Mouse (Mus musculus) gastrocnemius, postnatal 36 days (tissue): ENCODE results near the gene Gm4553. TPM values are rescaled to one million over a fixed set of nuclear protein-coding genes. Genes with fewer than 3 reads are reported as not detected.
"Not testable (repeated sequence)": the region's sequence is repeated elsewhere in the genome, so short reads cannot be mapped to it uniquely, and the experiment has no call there.

Experiments
- DNase-seq, 2 experiments: peaks; one replicate each; pipeline ENCODE4 v3.0.0; 2022
- intact Hi-C: fragments of 180-260 bp; cut with DNase I; formaldehyde crosslinking; loops from one replicate; pipeline ENCODE4 v1.15.1; 2025
- long read RNA-seq, 2 experiments: library from polyadenylated mRNA; stranded (forward); transcript quantifications; one replicate each; pipeline ENCODE4 v2.0.0; 2021
- total RNA-seq, 2 experiments: library from RNA; stranded (reverse); gene quantifications; 2 replicates each; pipeline ENCODE4 v1.2.3; 2021

Gene Gm4553
- not detected for total RNA-seq
- long read RNA-seq, experiment 1: 0 reads
- long read RNA-seq, experiment 2: 0 reads

DNA sequence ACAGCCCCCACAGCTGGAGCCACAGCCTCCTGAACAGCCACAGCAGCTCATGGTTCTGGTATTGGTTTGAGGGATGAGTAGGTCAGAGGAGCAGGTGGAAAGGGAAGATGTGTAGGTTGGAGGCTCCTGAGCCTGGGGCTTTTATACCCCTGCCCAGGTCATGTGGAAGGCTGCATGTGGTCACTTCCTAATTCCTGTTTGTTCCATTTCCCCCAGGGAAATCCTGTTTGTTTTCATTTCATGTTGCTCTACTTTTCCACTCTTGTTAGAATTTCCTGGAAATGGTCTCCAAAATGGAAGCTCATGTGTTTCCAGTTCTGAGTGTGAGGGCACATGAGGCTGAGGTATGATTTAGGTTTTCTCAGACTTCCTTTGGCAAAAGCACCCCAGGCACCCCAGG is at the start of gene Gm4553:
TSS of gene Gm4553 (minus strand) at position 101 of the 400 bp plus-strand sequence.
- intact Hi-C loops, DNase-seq: not testable (repeated sequence)

DNA sequence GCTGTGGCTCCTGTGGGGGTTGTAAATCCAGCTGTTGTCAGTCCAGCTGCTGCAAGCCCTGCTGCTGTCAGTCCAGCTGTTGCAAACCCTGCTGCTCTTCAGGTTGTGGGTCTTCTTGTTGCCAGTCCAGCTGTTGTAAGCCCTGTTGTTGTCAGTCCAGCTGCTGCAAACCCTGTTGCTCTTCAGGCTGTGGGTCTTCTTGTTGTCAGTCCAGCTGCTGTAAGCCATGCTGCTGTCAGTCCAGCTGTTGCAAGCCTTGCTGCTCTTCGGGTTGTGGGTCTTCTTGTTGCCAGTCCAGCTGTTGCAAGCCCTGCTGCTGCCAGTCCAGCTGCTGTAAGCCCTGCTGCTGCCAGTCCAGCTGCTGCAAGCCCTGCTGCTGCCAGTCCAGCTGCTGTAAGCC is 46.6 kb upstream of the Gm4553 start:
- DNase-seq, intact Hi-C loops: not testable (repeated sequence)

DNA sequence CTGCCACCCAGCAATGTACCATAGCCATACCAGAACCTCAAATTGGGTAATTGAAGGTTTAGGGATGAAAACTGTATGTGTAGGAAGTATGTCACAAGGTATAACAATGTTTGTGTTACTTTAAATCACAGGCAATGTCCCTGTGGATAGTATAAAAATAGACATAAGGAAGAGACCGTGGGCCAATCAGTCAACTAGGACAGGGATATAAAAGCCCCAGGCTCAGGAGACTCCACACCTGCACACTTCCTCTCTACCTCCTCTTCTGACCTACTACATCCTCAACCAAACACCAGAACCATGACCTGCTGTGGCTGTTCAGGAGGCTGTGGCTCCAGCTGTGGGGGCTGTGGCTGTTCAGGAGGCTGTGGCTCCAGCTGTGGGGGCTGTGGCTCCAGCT is 46.0 kb upstream of the Gm4553 start, which contains the start of gene Gm7579:
TSS of gene Gm7579 (plus strand) at position 301 of the 400 bp plus-strand sequence.
- intact Hi-C loops: no loop called here

DNA sequence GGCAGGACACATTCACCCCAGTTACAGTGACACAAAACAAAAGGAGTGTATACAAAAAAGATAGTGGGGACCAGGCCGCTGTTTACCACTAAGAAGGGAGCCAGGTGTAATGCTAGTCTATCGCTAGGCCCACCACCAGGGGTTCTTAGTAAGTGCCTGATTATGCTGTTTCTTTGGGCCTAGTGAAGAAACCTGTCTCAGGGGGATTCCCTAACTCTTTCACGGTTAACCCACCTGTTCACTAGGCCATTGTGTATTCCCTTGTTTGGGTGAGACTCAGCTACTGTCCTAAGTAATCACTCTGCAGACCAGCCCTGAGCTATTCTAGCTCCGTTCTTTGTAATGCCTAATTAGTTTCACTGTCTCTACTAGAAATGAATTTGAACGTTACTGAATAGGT is 41.4 kb upstream of the Gm4553 start:
- intact Hi-C loops, DNase-seq: not testable (repeated sequence)

More for the DNA sequence above, 46.0 kb upstream of the Gm4553 start, which contains the start of gene Gm7579:
- DNase-seq: no peak

DNA sequence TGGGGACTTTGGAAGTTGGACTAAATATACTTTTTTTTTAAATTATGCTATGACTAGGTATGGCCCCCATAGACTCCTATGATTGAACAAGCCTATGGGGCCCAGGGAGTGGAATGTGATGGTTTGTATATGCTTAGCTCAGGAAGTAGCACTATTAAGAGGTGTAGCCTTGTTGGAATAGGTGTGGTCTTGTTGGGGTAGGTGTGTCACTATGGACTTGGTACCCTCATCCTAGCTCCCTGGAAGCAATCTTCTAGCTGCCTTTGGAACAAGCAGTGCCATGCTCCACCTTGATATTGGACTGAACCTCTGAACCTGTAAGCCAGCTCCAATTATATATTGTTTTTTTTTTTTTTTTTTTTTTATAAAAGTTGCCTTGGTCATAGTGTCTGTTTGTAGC is 39.9 kb upstream of the Gm4553 start:
- intact Hi-C loops: no loop called here
- no peak for DNase-seq

DNA sequence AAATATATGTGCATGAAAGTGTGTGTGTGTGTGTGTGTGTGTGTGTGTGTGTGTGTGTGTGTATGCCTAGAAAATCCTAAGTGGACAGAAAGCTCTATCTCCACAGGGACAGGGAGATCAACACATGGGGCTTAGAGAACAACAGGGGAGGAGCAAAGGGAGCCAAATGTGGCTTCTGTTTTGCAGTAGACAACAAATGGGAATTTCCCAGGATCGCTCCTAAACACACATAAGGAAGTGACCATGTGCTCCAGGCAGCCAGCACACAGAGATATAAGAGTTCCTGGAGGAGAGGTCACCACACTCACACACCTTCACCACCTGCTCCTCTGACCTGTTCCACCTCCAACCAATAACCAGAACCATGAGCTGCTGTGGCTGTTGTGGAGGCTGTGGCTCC is 35.5 kb upstream of the Gm4553 start, which contains the start of gene Krtap5-3:
TSS of gene Krtap5-3 (plus strand) at position 301 of the 400 bp plus-strand sequence.
- no peak for DNase-seq
- intact Hi-C loops: no loop called here

DNA sequence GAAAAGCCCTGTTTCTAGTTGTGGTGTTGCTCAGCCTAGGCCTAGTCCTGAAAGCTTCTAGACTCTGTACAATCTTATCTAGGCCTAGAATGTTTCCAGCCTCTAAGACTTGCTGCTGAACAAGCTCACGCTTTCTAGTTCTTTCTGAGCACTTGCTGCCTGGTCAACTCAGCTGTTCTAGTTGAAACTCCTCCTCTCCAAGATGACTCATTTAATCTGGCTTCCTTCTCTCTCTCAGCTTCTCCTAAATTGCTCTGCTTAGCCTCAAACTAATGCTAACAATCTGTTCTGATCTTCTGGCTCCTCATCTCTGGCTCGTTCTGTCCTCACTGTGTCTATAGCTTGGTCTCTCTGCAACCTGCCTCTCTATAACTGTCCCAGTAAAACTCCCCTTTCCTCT is 33.2 kb upstream of the Gm4553 start:
- intact Hi-C loops: no loop called here
- no peak for DNase-seq

DNA sequence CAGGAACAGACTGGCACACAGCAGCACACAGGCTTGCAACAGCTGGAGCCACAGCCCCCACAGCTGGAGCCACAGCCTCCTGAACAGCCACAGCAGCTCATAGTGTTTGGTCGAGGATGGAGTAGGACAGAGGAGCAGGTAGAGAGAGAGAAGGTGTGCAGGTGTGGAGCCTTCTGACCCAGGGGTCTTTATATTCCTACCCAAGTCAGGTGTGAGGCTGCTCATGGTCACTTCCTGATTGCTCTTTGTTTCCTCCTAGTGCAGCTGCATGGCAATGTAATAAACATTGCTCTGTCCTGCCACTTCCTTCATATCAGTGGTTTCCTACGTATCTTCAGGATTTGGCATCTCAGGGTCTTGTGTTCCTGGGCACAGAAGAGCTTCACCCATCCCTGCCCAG is 24.8 kb upstream of the Gm4553 start, which contains the start of gene Gm10153:
TSS of gene Gm10153 (minus strand) at position 101 of the 400 bp plus-strand sequence.
- intact Hi-C loops: no loop called here
- DNase-seq: no peak

DNA sequence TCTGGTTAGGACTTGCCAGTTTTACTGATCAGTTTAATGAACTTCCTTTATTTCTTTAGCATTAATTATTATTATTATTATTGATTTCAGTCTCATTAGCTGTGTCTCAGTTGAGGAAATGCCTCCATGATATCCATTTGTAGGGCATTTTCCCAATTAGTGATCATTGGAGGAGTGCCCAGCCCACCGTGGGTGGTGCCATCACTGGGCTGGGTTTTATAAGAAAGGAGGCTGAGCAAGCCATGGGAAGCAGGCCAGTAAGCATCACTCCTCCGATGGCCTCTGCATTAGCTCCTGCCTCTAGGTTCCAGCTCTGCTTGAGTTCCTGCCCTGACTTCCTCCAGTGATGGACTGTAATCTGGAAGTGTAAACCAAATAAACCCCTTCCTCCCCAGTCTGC is 22.6 kb upstream of the Gm4553 start:
- intact Hi-C loops: no loop called here
- no peak for DNase-seq

DNA sequence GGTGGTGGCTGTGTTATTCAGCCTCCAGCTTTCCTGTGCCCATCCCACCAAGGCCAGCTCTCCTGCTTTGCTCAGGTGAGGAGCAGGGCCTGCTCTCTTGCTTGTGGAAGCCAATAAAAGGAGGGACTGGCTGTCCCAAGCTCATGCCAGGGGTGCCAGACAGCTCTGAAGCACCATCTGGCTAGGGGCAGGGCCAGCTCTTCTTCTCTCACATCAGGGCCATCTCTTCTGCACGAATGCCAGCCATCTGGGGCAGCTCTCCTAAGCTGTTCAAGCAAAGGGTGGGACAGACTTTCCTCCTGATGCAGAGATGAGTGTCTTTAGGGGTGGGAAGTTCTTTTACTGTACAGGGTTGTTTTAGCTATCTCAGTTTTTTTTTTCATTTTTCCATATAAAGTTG is 15.5 kb upstream of the Gm4553 start:
- intact Hi-C loops: no loop called here
- DNase-seq: no peak

DNA sequence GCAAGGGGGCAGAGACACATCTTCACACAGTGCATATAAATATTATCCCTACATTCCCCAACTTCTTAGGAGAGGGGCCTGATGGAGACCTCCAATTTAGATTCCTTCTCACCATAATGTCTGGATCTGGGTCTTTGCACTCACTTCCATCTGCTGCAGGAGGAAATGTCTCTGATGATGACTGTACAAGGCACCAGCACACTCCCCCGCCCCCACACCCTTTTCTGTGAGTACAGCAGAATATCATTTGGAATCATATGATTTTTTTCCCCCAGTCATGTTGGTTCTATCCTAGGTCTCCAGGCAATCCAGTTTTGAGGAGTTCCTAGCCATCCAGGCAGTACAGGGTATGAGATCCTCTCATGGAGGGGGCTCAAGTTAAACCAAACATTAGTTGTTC is 13.1 kb upstream of the Gm4553 start:
- DNase-seq: no peak
- intact Hi-C loops: no loop called here

DNA sequence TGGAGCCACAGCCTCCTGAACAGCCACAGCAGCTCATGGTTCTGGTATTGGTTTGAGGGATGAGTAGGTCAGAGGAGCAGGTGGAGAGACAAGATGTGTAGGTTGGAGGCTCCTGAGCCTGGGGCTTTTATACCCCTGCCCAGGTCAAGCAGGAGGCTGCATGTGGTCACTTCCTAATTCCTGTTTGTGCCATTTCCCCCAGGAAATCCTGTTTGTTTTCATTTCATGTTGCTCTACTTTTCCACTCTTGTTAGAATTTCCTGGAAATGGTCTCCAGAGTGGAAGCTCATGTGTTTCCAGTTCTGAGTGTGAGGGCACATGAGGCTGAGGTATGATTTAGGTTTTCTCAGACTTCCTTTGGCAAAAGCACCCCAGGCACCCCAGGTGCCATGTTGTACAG is 10.4 kb upstream of the Gm4553 start, which contains the start of gene Krtap5-2:
TSS of gene Krtap5-2 (minus strand) at position 101 of the 400 bp plus-strand sequence.
- intact Hi-C loops, DNase-seq: not testable (repeated sequence)

DNA sequence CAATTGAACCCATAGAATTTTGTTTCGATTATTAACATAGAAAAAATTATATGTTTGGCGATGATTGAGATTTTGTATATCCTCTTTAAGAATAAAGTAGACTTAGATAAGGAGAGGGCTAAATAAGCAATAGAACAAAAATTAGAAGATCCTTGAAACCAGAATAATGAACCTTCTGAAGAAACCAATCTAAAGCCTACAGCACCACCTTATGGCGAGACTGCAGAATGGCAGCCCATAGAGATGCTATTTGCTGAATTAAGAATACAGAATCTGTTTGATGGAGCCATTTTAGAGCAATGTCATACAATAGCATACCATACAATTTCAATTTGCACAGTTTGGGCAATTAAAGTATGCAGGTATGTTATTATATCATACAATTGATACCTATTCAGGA is 4.3 kb upstream of the Gm4553 start:
- no peak for DNase-seq
- intact Hi-C loops: no loop called here

DNA sequence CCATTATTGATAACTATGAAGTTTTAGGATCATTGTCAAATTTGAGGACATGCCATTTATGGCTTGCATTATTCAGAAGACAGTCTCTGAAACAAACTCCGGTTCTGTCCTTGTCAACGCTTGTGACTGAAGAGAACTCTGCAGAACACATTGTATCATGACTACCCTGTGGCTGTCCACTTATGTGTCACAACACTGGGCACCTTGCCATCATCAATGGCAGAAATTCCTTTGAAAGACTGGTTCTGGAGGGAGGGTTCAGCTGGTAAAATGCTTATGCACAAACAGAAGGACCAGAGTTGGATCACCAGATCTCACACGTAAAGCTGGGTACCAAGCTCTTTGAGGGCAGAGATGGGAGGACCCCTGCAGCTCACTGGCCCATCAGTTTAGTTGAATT is 6.2 kb downstream of the Gm4553 start:
- no peak for DNase-seq
- intact Hi-C loops: no loop called here

DNA sequence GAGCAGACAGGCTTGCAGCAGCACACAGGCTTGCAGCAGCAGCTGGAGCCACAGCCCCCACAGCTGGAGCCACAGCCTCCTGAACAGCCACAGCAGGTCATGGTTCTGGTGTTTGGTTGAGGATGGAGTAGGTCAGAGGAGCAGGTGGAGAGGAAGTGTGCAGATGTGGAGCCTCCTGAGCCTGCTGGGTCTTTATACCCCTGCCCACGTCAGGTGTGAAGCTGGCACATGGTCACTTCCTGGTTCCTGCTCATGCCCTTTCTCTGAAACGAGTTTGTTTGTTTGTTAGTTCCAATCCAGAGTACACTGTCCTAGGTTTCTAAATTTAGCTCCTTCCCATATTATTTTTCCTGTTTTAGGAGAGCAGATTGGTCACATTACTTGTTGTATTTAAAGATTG is 8.5 kb downstream of the Gm4553 start, which contains the start of gene Gm29735:
TSS of gene Gm29735 (minus strand) at position 101 of the 400 bp plus-strand sequence.
- DNase-seq, intact Hi-C loops: not testable (repeated sequence)

DNA sequence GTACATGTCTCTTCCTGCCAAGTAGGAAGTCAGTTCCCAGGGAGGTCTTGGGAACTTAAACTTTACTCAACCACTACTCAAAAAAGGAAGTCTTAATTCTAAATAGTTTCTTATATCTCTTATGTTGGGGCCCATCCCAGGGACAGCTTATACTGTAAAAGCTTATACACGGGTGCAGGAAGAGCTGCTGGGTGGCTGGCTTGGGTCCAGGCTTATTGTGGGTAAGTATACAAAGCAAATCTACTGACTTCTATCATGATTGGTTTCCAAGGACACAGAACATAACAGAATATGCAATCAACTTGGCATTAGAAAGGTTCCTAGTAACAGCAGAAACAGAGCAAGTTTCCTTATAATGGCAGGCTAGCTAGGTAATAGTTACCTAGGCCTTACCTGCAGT is 10.2 kb downstream of the Gm4553 start:
- intact Hi-C loops: no loop called here
- DNase-seq: no peak

DNA sequence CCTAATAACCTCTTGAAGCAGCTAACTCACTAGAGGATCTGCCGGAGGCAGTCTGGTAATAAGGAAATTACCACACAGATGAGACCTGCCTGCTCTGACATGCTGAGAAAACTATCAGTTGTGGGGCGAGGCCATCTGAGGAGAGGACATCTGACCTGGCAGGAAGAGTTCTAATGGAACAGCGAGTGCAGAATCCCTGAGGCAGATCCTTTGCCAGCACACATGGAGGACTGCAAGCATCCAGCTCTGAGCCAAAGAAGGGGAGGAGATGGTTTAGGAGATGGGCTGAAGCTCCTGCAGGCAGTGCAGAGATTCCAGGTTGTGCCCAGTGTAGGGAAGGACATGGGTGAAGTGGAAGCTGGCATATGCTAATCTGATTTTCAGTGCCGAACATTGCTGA is 13.3 kb downstream of the Gm4553 start:
- intact Hi-C loops: no loop called here
- no peak for DNase-seq

DNA sequence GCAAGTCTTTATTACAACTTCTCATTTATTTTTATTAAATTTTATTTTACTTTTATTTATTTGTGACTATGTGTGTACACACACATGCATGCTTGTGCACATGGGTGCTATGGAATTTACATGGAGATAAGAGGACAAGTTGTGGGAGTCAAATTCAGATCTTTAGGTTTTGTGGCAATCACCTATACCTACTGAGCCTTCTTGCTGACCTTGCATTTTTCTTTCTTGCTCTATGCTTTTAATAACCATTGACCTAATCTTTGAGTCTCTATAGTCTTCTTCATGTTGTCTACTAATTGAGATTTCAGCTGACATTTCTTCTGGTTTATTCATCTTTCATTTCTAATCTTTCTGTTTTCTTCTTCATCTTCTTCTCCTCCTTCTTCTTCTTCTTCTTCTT is 16.9 kb downstream of the Gm4553 start:
- no peak for DNase-seq
- intact Hi-C loops: no loop called here

DNA sequence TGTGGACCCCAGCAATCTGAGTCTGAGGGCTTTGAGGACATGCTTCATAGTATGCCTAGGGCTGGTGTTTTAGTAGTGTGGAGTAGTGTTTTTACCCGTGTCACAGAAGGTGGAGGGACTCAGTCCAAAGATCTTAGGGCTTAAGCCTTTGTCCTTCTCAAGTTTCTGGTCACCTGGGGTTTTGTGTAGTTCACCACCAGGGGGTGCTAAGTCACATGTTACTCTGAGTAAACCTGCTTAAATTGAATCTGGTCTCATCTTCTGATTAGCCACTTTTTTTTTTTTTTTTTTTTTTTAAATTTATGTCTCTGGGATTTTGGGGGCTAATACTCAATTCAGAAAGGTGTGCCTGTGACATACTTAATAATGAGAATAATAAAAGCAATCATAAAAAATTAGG is 19.5 kb downstream of the Gm4553 start:
- DNase-seq: no peak
- intact Hi-C loops: loop anchor here (1.0 kb wide), 1 partner anchor 104 kb away; no protein-coding TSS in a partner anchor

DNA sequence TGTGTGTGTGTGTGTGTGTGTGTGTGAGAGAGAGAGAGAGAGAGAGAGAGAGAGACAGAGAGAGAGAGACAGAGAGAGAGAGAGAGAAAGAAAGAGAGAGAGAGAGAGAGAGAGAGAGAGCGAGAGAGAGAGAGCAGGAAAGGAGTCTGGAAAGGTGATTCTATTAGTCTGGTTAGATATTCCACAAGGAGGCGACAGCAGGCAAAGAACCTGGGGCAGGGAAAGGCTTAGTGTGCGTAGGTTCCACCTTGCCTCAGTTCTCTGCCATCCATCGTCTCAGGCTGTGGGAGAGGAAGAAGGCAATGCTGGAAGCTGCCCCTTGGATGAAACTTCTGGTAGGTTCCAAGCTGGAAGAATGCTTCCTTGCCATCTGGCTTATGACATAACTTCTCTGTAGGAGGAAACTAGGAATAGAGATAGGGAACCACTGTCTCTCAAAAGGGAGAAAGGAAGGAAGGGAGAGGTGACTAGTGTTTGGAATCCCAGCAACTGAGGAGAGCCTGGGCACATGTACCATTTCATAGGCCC is 20.1 kb downstream of the Gm4553 start:
- DNase-seq: no peak
- intact Hi-C loops: no loop called here

DNA sequence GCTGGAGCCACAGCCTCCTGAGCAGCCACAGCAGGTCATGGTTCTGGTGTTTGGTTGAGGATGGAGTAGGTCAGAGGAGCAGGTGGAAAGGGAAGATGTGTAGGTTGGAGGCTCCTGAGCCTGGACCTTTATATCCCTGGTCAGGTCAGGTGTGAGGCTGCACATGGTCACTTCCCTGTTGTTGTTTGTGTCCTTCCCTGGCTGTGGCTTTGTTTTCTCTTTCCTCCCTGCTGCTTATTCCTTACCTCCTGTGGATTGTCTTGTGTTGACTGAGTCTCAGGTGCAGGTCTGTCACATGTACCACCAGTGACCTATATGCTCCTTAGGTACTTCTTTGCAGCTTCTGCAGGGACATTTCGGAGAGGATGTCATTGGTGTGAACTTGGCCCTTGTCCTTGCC is 21.0 kb downstream of the Gm4553 start, which contains the start of gene Gm45337:
TSS of gene Gm45337 (minus strand) at position 101 of the 400 bp plus-strand sequence.
- no peak for DNase-seq
- intact Hi-C loops: no loop called here

DNA sequence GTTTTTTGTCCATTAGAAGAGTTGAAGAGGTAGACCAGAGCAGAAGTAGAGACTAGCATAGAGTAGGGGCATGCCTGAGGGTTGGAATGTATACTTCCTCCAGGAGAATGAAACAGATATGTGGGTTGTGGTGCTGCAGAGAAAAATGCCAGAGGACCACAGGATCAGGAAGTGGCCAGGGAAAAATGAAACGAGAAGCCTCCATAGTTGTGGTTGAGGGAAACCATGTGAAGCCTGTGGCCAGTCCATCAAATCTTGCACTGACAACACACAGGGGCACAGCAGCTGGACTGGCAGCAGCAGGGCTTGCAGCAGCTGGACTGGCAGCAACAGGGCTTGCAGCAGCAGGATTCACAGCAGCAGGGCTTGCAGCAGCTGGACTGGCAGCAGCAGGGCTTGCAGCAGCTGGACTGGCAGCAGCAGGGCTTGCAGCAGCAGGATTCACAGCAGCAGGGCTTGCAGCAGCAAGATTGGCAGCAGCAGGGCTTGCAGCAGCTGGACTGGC is 22.0 kb downstream of the Gm4553 start:
- DNase-seq, intact Hi-C loops: not testable (repeated sequence)
